Mouse (Mus musculus): ENCODE data around the gene Olfr1358. TPM values are rescaled to one million over a fixed set of nuclear protein-coding genes. Genes with fewer than 3 reads are reported as not detected.

Olfr1358 gene
- total RNA-seq, 1 experiment, result not detected

GRCm38 (mm10) chr10:78540943-78541342, 23.7 kb downstream of the Olfr1358 start:
- Histone ChIP-seq H3K4me1 (ENCODE audit: control insufficient read depth in 2 of 2, insufficient read depth in 2 of 2, low read length in 2 of 2, poor library complexity in 1 of 2) (no peaks in the 10 kb centered on the region), H3K36me3 (ENCODE audit: control insufficient read depth, insufficient read depth, low read length, poor library complexity, severe bottlenecking) (no peaks in the 10 kb centered on the region), H3K9me3 (ENCODE audit: control insufficient read depth, insufficient read depth, low read depth, low read length) (no peaks in the 10 kb centered on the region), H3K27ac (ENCODE audit: insufficient read depth, low read depth, low read length, poor library complexity, severe bottlenecking) (no peak overlapping the region), H3K9ac (ENCODE audit: insufficient read depth, low read depth, low read length, poor library complexity, severe bottlenecking) (no peak overlapping the region), H3K4me3 (ENCODE audit: insufficient read depth in 1 of 2, low read depth in 1 of 2, low read length in 2 of 2, poor library complexity in 1 of 2, severe bottlenecking in 1 of 2) (no peak overlapping the region)
- TF ChIP-seq ZC3H11A (IDR thresholded peaks at IDR 0.05; ENCODE audit: borderline replicate concordance, low read depth, low read length), result no peak
- peak; percentile 19 for DNase-seq (ENCODE audit: low read depth, low spot score)
- in situ Hi-C loops (cut with MboI; ENCODE audit: low sequenced_read_pairs in 2 of 2, unreplicated experiment in 2 of 2), result no loop called here

GRCm38 (mm10) chr10:78565070-78565469, 47.8 kb downstream of the Olfr1358 start:
- H3K9ac ChIP-seq (ENCODE audit: insufficient read depth, low read depth, low read length, poor library complexity, severe bottlenecking), result no peak overlapping the region
- H3K27ac ChIP-seq (ENCODE audit: insufficient read depth, low read depth, low read length, poor library complexity, severe bottlenecking), result no peak overlapping the region
- in situ Hi-C loops (cut with MboI; ENCODE audit: low sequenced_read_pairs in 2 of 2, unreplicated experiment in 2 of 2), result no loop called here
- TF ChIP-seq CHD2 (IDR thresholded peaks at IDR 0.05; ENCODE audit: low read depth, low read length), result no peak
- no peaks in the 10 kb centered on the region for H3K9me3 ChIP-seq (ENCODE audit: control insufficient read depth, insufficient read depth, low read depth, low read length)
- H3K4me1 ChIP-seq (ENCODE audit: control insufficient read depth in 2 of 2, insufficient read depth in 2 of 2, low read length in 2 of 2, poor library complexity in 1 of 2), result no peaks in the 10 kb centered on the region
- DNase-seq (ENCODE audit: low read depth, low spot score), result no peak
- no peaks in the 10 kb centered on the region for H3K36me3 ChIP-seq (ENCODE audit: control insufficient read depth, insufficient read depth, low read length, poor library complexity, severe bottlenecking)
- H3K4me3 ChIP-seq (ENCODE audit: insufficient read depth in 1 of 2, low read depth in 1 of 2, low read length in 2 of 2, poor library complexity in 1 of 2, severe bottlenecking in 1 of 2), result no peak overlapping the region

- Histone ChIP-seq H3K27ac (ENCODE audit: insufficient read depth, low read depth, low read length, poor library complexity, severe bottlenecking) (no peak overlapping the region), H3K36me3 (ENCODE audit: control insufficient read depth, insufficient read depth, low read length, poor library complexity, severe bottlenecking) (no peaks in the 10 kb centered on the region), H3K4me3 (ENCODE audit: insufficient read depth in 1 of 2, low read depth in 1 of 2, low read length in 2 of 2, poor library complexity in 1 of 2, severe bottlenecking in 1 of 2) (no peak overlapping the region), H3K4me1 (ENCODE audit: control insufficient read depth in 2 of 2, insufficient read depth in 2 of 2, low read length in 2 of 2, poor library complexity in 1 of 2) (peaks cover 0 to 2% of the 10 kb centered on the region in 2 experiments; a peak in 2 of 4 replicates), H3K9ac (ENCODE audit: insufficient read depth, low read depth, low read length, poor library complexity, severe bottlenecking) (no peak overlapping the region), H3K9me3 (ENCODE audit: control insufficient read depth, insufficient read depth, low read depth, low read length) (no peaks in the 10 kb centered on the region)
- no peak for DNase-seq (ENCODE audit: low read depth, low spot score)
- in situ Hi-C loops (cut with MboI; ENCODE audit: low sequenced_read_pairs in 2 of 2, unreplicated experiment in 2 of 2), result no loop called here
- no peak for TF ChIP-seq MAFK (IDR thresholded peaks at IDR 0.05; ENCODE audit: insufficient read depth, low read depth, low read length)
- no peak for TF ChIP-seq ZC3H11A (IDR thresholded peaks at IDR 0.05; ENCODE audit: borderline replicate concordance, low read depth, low read length)
- no peak for TF ChIP-seq CHD2 (IDR thresholded peaks at IDR 0.05; ENCODE audit: low read depth, low read length)
- no peak for TF ChIP-seq ZNF384 (IDR thresholded peaks at IDR 0.05; ENCODE audit: low read depth, low read length)
- no peak for TF ChIP-seq HCFC1 (IDR thresholded peaks at IDR 0.05; ENCODE audit: borderline replicate concordance, insufficient read depth, low read length)
Measured at GRCm38 (mm10) chr10:78569191-78569590, 52.0 kb downstream of the Olfr1358 start.

GRCm38 (mm10) chr10:78569686-78570085, 52.5 kb downstream of the Olfr1358 start:
- Histone ChIP-seq H3K4me1 (ENCODE audit: control insufficient read depth in 2 of 2, insufficient read depth in 2 of 2, low read length in 2 of 2, poor library complexity in 1 of 2) (peaks cover 0 to 2% of the 10 kb centered on the region in 2 experiments; a peak in 2 of 4 replicates), H3K27ac (ENCODE audit: insufficient read depth, low read depth, low read length, poor library complexity, severe bottlenecking) (no peak overlapping the region), H3K36me3 (ENCODE audit: control insufficient read depth, insufficient read depth, low read length, poor library complexity, severe bottlenecking) (no peaks in the 10 kb centered on the region), H3K4me3 (ENCODE audit: insufficient read depth in 1 of 2, low read depth in 1 of 2, low read length in 2 of 2, poor library complexity in 1 of 2, severe bottlenecking in 1 of 2) (no peak overlapping the region), H3K9me3 (ENCODE audit: control insufficient read depth, insufficient read depth, low read depth, low read length) (no peaks in the 10 kb centered on the region), H3K9ac (ENCODE audit: insufficient read depth, low read depth, low read length, poor library complexity, severe bottlenecking) (no peak overlapping the region)
- TF ChIP-seq MAFK (IDR thresholded peaks at IDR 0.05; ENCODE audit: insufficient read depth, low read depth, low read length), result no peak
- no peak for DNase-seq (ENCODE audit: low read depth, low spot score)
- in situ Hi-C loops (cut with MboI; ENCODE audit: low sequenced_read_pairs in 2 of 2, unreplicated experiment in 2 of 2), result no loop called here

Other genes with a start within 250 kb of the Olfr1358 start
- gene Agpat3, start 164.9 kb upstream of the Olfr1358 start, total RNA-seq (2012; rRNA removed), result 52.0 and 54.0 TPM in 2 replicates
- 161 and 182 TPM in 2 replicates for gene Rrp1, start 104.4 kb upstream of the Olfr1358 start, total RNA-seq (2012; rRNA removed)
- gene Cstb, start 91.8 kb upstream of the Olfr1358 start, total RNA-seq (2012; rRNA removed), result 110 and 150 TPM in 2 replicates
- gene Pdxk, start 52.5 kb upstream of the Olfr1358 start, total RNA-seq (2012; rRNA removed), result 10.1 and 10.3 TPM in 2 replicates
- gene Ilvbl, start 56.9 kb downstream of the Olfr1358 start, total RNA-seq (2012; rRNA removed), result 25.5 and 36.0 TPM in 2 replicates
- gene Syde1, start 74.5 kb downstream of the Olfr1358 start, total RNA-seq (2012; rRNA removed), result 2.2 and 5.4 TPM in 2 replicates
- not detected in 2 replicates for gene Olfr1357, start 100.6 kb downstream of the Olfr1358 start, total RNA-seq (2012; rRNA removed)
- 0.13 and 0.16 TPM in 2 replicates for gene Casp14, start 200.9 kb downstream of the Olfr1358 start, total RNA-seq (2012; rRNA removed)
- 0.21 and 0.31 TPM in 2 replicates for gene Ccdc105, start 235.6 kb downstream of the Olfr1358 start, total RNA-seq (2012; rRNA removed)

All from ES-E14 (cell line).